Mouse (Mus musculus) gastrocnemius, postnatal 14 days (tissue): ENCODE measurements around the gene Chsy1. TPM values are rescaled to one million over a fixed set of nuclear protein-coding genes. Genes with fewer than 3 reads are reported as not detected.

ENCODE experiments used
- total RNA-seq, 2 experiments: library from RNA; stranded (reverse); gene quantifications; 2 replicates each; pipeline ENCODE4 v1.2.3; 2021

Chsy1 gene
- total RNA-seq, 2 experiments from 2014 or later: 6.9 to 7.6 TPM

Other genes with a start within 250 kb of the Chsy1 start
- 10 to 100 TPM; 31.6 to 39.6 TPM for gene Pcsk6, start 247.8 kb upstream of the Chsy1 start, total RNA-seq
- gene Gm45213, start 65.9 kb upstream of the Chsy1 start, total RNA-seq: not detected
- gene Snrpa1, start 50.5 kb upstream of the Chsy1 start, total RNA-seq: 10 to 100 TPM; 17.3 to 17.9 TPM
- gene Selenos, start 29.9 kb upstream of the Chsy1 start, total RNA-seq: 10 to 100 TPM; 23.9 to 24.3 TPM